Comparison of ENCODE assay signal across 11 mouse cellular contexts in the genomic region with DNA sequence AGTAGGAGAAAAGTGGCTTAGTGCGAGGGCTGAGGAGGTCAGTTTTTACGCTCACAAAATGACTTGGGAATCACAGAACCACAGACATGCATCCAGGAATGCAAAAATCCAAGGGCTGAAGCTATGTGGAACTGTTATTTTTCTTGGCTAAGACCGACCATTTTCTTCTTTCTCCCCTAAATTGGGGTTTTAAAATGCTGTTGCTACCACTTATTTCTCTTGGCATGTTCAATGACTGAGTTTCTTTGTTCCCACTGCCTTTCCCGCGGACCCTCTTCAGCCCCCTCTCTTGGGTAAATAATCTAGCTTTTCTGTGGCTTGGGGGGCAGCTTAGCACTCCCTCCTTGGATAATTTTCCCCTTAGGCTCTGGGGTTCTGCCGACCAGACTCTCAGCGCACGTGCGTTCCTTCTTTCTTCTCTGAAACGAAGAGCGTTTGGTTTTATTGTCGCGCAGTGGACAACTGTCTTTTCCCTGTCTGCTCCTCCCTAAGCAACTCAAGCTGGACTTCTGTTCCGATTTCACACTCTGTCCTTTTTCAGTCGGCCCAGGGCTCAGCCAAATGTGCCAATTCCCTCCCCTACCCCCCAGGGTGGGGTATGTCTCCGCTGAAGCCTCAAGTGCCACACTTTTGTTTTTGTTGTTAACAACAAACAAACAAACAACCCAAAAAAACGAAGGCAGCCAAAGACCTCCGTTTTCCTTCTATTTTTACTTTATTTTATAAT.
DNase-seq lines count a peak whose midpoint lies in the region; ATAC-seq lines count a peak whose summit lies in the region.
"Had no signal": no experiment of that assay in that cellular context is flagged by ENCODE, and none has a peak within 500 bp of the region (broad histone marks: within the 10 kb centered on the region; RNA-seq: fewer than 3 reads in every experiment).

No protein-coding gene starts in this region.

- H3K4me1 ChIP-seq in lung, embryonic 16.5 days (replicated peaks; ENCODE audit: control insufficient read depth, insufficient read depth, low read length): no peaks in the 10 kb centered on the region; the same call in 1 of the 2 replicates

- no peak for ATAC-seq in cerebellum, adult (ENCODE audit: insufficient number of reproducible peaks, low FRiP score, low TSS enrichment)
- no peak for ATAC-seq in lung, embryonic 16.5 days (ENCODE audit: low read depth)

- no peaks in the 10 kb centered on the region for H3K9me3 ChIP-seq in lung, embryonic 16.5 days (ENCODE audit: control insufficient read depth, low read length)
- H3K9me3 ChIP-seq: G1E had no signal

- WGBS in lung, embryonic 16.5 days: 49% methylated on average over 18 of the region's 18 CpGs

- H3K36me3 ChIP-seq in lung, embryonic 16.5 days (ENCODE audit: control insufficient read depth, insufficient read depth, low read length): no peaks in the 10 kb centered on the region
- H3K36me3 ChIP-seq: G1E had no signal

- no peaks in the 10 kb centered on the region for H3K27me3 ChIP-seq in lung, embryonic 16.5 days (ENCODE audit: control insufficient read depth, insufficient read depth, low read depth, low read length)

- peak; percentile 20 to 23 for DNase-seq in cerebellum, postnatal 14 days
- DNase-seq in lung, postnatal 14 days: no peak
- DNase-seq in mesoderm, embryonic 11.5 days (ENCODE audit: low read depth, low spot score): peak; percentile 14
- no peak for DNase-seq in gastrocnemius, postnatal 14 days
- DNase-seq in urinary bladder, postnatal 36 days (ENCODE audit: low spot score in 2 of 2): no peak
- no peak for DNase-seq in right cerebral cortex, adult 2 months (ENCODE audit: low spot score in 2 of 2)
- DNase-seq: kidney, postnatal 4 days; lung, postnatal 36 days had no signal

- H3K9ac ChIP-seq in lung, embryonic 16.5 days (ENCODE audit: low read length): no peak overlapping the region

- intact Hi-C loops in gastrocnemius, postnatal 14 days (cut with DNase I; ENCODE audit: low total_unique reads): no loop called here

- no peak overlapping the region for H3K27ac ChIP-seq in lung, embryonic 16.5 days (ENCODE audit: low read length)

- H3K4me3 ChIP-seq in lung, embryonic 16.5 days (ENCODE audit: low read length): no peak overlapping the region

- peak overlapping the region; percentile 28 for H3K4me2 ChIP-seq in lung, embryonic 16.5 days (ENCODE audit: low read depth, low read length)

Comparison
In these comparisons a context has a peak if more than half of its experiments do, and no peak if none do; other contexts are left out.
1. DNase-seq: peak in cerebellum, postnatal 14 days (2 of 2) and mesoderm, embryonic 11.5 days (single experiment); none in lung, postnatal 14 days (single experiment), gastrocnemius, postnatal 14 days (single experiment), urinary bladder, postnatal 36 days (0 of 2) and right cerebral cortex, adult 2 months (0 of 2).